Mouse (Mus musculus) hindbrain, embryonic 14.5 days (tissue): ENCODE measurements around the gene Mrps11. TPM values are rescaled to one million over a fixed set of nuclear protein-coding genes. Genes with fewer than 3 reads are reported as not detected.

ENCODE experiments used
- polyA plus RNA-seq: library from polyadenylated mRNA; unstranded; fragments of >200 nt; fragmentation: Nextera tagmentation; extraction: Ambion mirVana; gene quantifications from 2 replicates; pipeline ENCODE4 v1.2.1, GENCODE M21; 2014

Gene Mrps11
- polyA plus RNA-seq, 1 experiment from 2014 or later = 65.6 TPM

Other genes starting within 250 kb of the Mrps11 start
- 24.3 and 25.9 TPM in 2 replicates for gene Ntrk3, start 45.1 kb upstream of the Mrps11 start, polyA plus RNA-seq
- 58.3 and 62.1 TPM in 2 replicates for gene Mrpl46, start 412 bp downstream of the Mrps11 start, polyA plus RNA-seq
- 12.7 and 13.5 TPM in 2 replicates for gene Det1, start 64.1 kb downstream of the Mrps11 start, polyA plus RNA-seq
- 42.0 and 44.1 TPM in 2 replicates for gene Aen, start 112.7 kb downstream of the Mrps11 start, polyA plus RNA-seq
- gene Isg20, start 130.3 kb downstream of the Mrps11 start, polyA plus RNA-seq = 0.55 and 1.2 TPM in 2 replicates